Mouse (Mus musculus) kidney, adult 18-20 months (tissue): ENCODE measurements around the gene Tnfrsf1a.
A peak's percentile ranks its signal among the peaks of the same experiment; 100 is the strongest.
"Not testable (repeated sequence)": the region's sequence is repeated elsewhere in the genome, so short reads cannot be mapped to it uniquely, and the experiment has no call there.

ENCODE experiments used
- DNase-seq: peaks from one replicate; pipeline ENCODE4 v3.0.0; 2021

The Tnfrsf1a gene

DNA sequence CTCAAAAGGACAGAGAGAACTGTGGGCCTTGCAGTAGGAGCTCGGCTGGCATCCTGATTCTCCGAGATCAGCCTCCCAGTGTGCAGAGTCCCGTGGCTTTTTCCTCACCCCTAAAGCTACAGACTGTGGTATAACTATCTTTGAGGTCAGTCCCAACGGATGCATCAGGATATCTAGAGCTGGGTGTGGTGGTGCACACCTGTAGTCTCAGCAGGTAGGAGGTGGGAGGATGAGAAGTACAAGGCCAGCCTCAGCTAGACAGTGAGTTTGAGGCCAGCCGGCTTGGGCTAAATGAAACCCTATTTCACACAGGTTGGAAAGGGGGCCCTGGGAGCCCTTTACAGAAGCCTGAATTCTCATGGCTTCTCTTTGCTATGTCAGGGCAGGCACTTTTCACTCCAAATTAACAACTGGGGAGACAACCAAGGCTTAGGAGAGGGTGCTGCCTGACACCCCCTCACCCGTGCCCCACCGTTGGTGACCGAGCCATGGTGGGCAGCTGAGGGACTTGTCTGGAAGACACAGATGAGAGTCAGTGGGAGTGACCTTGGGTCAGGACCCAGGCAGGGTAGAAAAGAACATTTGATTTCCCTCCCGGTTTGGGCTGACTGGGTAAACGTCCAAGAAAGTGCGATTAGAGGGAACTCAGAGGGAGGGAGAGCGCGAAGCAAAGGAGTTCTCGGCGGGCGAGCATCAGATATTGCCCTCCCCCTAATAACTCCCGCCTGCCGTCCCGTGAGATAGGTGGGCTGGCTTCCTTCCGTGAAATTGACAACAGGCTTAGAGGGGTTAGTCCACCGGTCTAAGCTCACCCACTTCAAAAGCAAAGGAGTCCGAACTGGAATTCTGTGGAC lies at the start of gene Tnfrsf1a:
Gene Tnfrsf1a, plus strand, starts transcription at position 642 of the 854 bp plus-strand sequence.
- peak; percentile 37 for DNase-seq

- no peak for DNase-seq
These were observed 48.2 kb upstream of the Tnfrsf1a start for GRCm38 (mm10) chr6:125300982-125301381.

DNA sequence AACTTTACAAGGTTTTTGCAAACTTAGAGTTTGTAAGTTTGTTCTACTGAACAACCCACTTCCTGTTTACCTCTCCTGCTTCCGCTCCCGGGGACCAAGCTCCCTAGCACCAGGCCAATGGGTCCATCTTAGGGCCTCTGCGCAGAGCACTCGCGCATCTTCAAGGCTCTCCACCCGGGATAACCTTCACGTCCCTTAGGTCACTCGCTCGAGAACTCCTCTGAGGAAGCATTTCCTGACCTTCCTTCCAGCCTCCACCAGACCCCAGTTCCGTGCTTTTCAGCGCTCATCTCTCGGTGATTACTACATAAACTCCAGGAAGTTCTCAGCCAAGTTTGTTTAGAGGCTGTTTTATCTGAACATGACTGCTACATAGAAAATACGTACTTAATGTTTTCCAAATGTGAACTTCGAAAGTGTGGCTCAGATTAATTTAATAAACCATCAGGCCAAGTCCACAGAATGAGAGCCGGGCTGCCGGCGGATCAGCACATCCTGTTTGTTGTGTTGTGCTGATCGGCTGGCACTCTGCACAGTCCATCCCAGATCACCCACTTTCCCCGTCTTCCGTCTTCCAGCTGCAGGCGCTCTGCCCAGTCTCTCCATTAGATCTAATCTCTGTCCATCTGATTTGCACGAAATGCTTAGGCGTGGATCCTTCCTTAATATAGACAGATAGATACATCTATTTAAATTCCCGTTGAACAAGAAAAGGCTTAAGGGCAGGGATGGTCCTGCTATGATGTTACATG lies 46.8 kb upstream of the Tnfrsf1a start:
- peak; percentile 35 for DNase-seq

- DNase-seq = no peak
These were observed 45.9 kb upstream of the Tnfrsf1a start for GRCm38 (mm10) chr6:125303242-125303641.

- not testable (repeated sequence) for DNase-seq
These were observed 44.8 kb upstream of the Tnfrsf1a start for GRCm38 (mm10) chr6:125304408-125304807.

- DNase-seq = no peak
These were observed 43.7 kb upstream of the Tnfrsf1a start for GRCm38 (mm10) chr6:125305465-125305864.

DNA sequence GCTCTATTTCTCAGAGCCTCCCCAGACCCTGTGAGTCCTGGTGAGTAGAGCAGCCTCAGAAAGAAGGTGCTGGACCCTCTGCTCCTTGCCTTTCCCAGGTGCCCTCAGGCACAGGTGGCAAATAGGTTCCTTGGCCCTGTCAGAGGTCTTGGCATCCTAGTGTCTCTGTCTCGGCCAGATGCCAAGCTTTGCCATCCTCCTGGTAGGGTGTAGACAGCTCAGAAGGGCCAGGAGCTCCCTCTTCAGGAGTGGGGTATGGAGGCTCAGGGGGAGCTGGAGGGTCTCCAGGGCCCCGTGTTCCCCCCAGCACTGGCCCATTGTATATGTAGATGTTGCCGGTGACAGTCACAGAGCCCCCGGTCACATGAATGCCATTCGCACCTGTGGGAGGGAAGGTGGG lies 42.1 kb upstream of the Tnfrsf1a start:
- no peak for DNase-seq

- no peak for DNase-seq
These were observed 40.2 kb upstream of the Tnfrsf1a start for GRCm38 (mm10) chr6:125308921-125309320.

DNA sequence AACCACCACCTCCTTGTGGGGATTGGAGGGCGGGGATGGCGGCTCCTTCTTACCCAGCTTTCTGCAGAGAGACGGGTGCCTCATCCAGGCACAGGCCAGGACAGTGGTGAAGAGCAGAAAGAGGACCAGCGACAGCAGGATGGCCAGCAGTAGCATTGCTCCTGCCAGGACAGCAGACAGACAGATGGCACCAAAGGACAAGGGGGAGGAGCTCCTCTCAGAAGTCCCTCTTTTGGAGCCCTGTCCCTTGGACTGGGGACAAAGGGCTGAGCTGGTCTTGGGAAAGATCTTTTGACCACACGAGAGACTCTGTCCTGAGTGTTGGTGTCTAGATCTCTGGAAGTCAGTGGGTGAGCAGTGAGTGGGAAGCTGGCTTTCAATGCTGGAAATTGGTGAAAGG lies 39.8 kb upstream of the Tnfrsf1a start:
- no peak for DNase-seq

DNA sequence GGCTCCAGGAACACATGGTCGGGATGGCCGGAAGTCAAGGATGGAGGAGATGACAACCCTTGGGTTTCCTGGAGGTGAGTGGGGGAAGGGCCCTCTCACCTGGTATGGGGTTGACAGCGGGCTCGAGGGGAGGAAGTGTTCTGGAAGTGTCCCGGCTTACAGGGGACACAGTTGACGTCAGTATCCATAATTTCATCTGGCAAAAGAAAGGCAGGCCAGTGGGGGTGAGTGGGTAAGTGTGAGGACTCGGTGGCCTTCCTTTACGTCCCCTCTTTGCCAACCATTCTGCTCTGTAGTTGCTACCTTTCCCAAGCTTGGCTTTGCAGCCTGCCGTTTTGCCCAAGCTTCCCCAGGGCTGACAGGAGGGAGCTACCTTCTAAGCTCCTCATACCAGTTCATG lies 37.0 kb upstream of the Tnfrsf1a start:
- no peak for DNase-seq

DNA sequence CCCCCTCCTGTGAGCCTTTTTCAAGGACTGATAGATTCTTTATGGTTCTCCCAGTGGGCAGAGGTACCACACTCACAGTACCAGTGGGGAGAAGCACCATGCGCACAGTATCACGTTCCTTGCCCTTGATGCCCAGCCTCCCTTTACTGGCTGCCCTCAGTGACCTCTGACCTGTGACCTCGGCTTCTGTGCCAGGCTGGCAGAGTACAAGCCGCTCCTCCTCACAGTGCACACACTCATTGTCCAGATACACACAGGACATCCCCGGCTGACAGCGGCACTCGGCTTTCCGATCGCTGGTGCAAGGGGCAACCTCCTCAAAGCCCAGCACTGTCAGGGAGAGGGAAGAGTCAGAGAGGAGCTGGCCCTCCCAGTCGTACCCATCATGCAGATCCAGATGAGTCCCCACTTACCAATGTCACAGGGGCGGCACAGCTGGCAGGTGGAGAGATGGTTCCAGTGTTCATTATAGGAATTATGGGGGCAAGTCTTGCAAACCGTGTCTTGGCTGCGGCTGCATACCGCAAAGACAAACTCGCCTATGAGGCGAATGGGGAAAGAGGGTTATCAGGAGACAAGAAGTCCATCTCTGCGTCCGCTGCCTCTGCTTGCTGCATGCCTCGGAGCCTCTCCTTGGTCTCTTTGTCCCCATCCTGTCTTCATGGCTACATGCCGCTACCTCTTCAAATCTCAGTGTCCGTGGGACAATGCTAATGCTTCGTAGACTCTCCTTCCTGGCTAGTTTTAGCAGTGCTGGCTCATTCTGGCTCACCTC lies 36.4 kb upstream of the Tnfrsf1a start:
- peak; percentile 46 for DNase-seq

DNA sequence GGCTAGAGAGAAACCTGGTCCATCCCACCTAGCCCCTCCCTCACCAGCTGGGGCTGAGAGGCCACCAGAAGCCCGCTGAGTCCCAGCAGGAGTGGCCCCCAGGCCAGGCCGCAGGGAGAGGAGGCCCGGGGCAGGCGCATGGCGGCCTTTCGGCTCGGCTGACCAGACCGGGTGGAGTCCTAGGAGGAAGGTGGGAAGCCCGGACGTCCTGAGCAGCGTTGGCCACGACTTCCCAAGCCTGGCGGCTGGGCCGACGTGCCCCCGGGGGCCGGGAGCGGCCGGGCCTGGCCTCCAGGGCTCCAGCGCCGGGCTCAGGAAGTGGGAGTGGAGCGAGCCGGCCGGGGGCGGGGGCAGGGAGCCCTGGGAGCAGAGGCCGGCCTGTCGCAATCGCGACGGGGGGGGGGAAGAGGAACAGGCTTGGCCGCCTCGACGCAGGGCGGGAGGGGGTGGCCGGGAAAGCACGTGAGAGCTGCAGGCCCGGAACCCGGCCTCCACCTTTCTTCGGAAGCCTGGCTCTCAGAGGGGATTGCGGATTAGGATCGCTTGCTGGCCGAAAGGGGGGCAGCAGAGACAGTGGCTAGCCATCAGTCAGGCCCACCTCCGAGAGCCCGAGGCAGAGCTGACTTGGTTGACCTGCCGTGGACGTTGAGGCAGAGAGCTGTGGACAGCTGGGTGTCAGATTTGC lies 35.5 kb upstream of the Tnfrsf1a start, which contains the start of gene Ltbr:
Gene Ltbr, minus strand, starts transcription at position 340 of the 685 bp plus-strand sequence.
- DNase-seq = peak; percentile 90

DNA sequence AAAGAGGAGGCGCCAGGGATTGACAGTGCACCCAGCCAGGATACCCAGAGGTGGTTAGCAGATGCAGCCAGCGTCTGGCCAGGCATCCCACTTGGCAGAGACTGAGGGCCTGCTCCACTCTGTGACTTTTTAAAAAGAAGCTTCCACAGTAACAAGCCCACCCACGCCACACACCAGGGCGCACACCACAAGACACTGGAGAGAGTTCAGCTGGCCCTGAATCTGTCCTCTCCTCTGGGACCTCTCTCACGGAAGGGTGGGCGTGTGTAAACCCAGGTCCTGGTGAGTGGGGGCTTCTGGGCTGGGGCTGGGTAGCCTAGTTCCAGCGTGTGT lies 35.0 kb upstream of the Tnfrsf1a start:
- no peak for DNase-seq

GRCm38 (mm10) chr6:125314746-125315145 lies 34.4 kb upstream of the Tnfrsf1a start:
- no peak for DNase-seq

DNA sequence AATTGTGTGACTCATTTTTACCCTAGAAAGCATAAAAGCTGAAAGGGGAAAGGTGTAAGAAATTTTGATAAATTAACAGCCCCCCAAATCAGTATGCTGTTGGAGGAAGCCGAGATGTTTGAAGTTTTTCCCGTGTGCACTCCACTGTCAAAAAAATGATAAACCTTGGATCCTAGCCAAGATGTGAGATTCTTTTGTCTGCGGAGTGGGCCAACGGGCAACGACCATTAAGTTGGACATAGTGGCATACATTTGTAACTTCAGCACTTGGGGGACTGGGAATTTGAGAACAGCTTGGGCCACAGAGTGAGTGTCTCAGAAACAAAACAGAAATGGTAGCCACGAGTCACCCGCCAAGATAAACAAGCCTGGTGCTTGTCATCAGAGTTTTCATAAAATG lies 32.1 kb upstream of the Tnfrsf1a start:
- DNase-seq = no peak

GRCm38 (mm10) chr6:125318981-125319918 lies 29.9 kb upstream of the Tnfrsf1a start:
- no peak for DNase-seq

GRCm38 (mm10) chr6:125319919-125320296 lies 29.3 kb upstream of the Tnfrsf1a start:
- no peak for DNase-seq

- peak; percentile 63 for DNase-seq
These were observed 28.8 kb upstream of the Tnfrsf1a start, which contains the start of gene Scnn1a for GRCm38 (mm10) chr6:125320323-125320722. Gene Scnn1a (plus strand): TSS chr6:125320659.

GRCm38 (mm10) chr6:125321114-125321855 lies 27.9 kb upstream of the Tnfrsf1a start:
- DNase-seq = peak; percentile 76

GRCm38 (mm10) chr6:125322794-125323193 lies 26.4 kb upstream of the Tnfrsf1a start:
- DNase-seq = no peak

DNA sequence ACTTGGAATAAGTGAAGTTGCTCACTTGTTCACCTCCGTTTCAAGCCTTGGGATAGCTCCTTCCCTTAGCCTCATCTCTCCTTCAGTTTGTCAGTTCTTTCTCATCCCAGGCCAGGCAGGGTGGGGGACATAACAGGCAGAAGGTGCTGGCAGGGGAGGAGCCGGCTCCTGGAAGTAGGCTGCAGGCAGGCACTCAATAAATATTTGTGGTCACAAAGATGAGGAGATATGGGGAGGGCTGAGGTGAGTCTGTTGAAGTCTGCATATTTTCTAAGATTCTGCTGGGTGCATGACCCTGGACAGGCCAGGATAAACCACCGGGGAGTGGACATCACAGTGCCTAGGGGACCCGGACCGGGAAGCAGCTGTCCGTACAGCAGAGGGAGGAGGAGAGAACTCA lies 25.6 kb upstream of the Tnfrsf1a start:
- no peak for DNase-seq
